Mouse (Mus musculus) cerebellum, adult 18-20 months (tissue): ENCODE measurements around the gene Gm10964.

Experiments used
- DNase-seq, 2 experiments: peaks; one replicate each; pipeline ENCODE4 v3.0.0; 2021

The Gm10964 gene

DNA sequence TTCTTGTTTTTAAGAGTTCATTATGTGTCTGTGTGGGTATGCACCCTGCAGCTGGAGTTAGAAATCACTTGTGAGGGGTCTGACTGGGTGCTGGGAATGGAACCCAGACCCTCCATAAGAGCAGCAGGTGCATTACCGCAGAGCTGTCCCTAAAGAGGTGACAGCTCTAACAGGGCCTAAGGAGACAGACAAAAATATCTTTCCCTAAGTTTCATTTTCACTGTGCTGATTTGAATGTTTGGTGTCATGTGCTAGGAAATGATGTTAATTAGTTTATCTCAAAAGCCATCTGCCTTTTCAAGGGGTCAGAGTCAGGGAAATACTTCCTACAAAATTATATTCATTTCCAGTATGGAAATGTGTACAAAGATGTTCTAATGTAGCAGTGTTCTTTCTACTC is at the start of gene Gm10964:
TSS of gene Gm10964 (plus strand) at position 38 of the 400 bp plus-strand sequence.
- DNase-seq: no peak

DNA sequence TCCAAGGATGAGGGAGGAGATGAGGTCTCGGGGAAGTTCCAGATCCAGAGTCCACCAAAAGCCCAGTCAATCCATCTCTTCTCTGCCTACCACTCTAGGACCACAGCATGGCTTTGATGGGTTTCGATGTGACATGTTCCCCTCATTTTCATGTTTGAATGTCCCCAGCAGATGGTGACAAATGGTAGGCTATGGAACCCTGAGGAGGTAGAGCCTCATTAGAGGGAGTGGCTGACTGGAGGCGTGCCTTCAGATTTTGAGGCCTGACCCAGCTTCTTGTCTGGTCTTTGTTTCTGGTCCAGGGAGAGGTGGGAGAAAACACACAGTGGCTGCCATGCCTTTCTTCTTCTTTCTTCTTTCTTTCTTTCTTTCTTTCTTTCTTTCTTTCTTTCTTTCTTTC is 48.7 kb upstream of the Gm10964 start:
- no peak for DNase-seq

DNA sequence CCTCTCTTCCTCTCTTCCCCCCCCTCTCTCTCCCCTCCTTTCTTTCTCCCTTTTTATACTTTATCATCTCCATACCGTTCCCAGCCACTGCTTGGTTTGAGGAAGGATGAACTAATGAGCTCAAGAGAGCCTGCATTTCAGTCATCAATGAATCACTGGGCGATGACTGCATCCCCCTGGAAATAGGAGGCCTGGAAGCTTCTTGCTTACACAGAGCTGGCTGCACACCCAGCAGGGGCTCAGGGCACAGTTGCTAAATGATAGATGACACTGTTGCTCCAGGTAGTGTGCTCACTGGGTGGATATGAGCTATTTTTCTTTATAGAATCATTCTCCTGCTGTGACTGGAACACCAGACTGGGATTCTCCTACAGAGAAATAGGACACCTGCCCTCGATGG is 43.6 kb upstream of the Gm10964 start:
- no peak for DNase-seq

DNA sequence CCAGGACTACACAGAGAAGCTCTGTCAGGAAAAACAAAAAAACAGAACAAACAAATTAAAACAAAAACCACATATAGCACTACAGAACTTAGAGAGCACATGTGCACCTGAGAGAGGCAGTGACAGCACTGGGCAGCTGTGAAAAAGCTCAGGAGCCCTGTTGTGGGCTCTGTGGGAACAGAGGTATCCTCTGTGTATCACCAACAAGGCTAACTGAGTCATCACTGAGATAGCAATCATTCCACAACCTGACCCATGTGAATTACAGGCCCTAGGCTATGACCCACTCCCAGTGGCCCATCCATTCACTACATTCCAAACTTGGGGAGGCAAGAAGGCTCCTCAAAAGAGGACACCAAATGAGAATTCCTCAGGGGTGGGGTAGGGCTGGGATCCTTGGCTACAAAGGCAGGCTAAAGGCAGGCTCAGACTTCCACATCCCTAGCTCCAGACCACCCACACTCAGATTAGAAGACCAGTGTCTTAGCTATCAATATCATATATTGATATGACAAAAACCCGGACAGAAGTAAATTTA is 42.7 kb upstream of the Gm10964 start:
- DNase-seq: no peak

DNA sequence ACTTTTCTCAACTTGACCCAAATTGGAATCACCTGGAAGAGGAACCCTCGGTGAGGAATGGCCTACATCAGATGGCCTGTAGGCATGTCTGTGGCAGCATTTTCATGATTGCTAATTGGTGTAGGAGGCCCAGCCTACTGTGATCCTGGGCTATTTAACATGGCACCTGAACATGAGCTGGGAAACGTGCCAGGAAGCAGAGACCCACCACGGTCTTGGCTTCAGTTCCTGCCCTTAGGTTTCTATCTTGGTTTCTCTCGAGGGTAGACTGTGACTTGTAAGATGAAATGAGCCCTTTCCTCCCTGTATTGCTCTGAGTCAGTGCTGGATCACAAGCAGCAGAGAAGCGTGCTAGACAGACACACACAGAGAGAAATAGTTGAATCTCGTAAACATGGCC is 34.5 kb upstream of the Gm10964 start:
- DNase-seq: no peak

DNA sequence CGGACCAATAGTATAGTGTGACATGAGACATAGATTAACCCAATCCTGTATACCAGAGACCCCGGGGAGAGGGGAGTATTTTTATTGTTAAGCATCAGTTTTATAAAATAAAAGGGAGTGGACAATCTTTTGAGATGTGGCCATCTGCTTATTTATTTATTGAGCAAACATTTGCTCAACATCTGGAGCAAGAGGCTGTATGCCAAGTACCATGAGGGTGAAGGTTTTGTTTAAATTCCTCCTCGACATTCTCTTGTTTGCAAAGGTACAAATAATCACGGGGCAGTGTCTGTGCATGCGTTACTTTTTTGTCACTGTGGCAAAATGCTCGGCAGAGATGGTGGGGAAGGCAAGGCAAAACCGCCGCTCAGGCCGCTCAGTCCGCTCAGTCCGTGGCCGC is 33.7 kb upstream of the Gm10964 start:
- no peak for DNase-seq

DNA sequence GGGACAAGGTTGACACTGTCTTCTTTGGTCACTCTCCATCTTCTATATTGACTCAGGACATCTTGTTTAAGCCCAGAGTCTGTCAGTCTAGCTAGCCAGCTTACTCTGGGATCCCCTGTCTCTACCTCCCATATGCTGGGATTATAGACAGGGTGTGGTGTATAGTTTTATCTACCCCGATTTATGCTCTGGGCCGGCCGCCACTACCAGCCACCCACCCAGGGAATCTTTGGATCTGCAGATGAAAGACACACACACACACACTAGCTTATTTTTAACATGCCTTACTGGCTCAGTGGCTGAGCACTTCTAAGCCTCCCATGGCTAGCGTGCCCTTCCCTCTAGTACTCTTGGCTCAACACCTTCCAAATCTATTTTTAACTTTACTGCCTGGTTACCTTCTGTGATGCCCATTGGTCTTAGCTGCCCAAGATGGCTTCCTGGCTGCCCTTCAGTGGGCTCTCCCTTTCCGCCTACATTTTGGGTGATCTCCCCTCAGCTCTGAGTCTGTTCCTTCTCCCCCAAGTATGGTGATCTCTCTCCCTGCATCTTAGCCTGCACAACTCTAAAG is 29.6 kb upstream of the Gm10964 start:
- no peak for DNase-seq

DNA sequence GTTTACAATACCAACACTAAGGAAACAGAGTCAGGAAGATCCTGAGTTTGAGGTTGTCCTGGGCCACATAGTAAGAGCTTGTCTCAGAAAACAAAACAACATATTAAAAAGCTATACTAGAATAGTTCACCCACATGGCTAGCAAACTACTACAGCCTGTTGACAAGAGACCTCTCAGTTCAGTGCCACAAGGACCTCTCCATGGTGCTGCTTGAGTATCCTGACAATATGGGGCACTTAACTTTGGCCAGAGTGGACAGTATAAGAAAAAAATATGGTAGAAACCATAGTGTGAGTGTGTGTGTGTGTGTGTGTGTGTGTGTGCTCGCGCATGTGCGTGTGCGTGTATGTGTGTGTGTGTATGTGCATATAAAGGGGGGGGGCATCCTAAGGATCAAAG is 27.0 kb upstream of the Gm10964 start:
- DNase-seq: no peak

DNA sequence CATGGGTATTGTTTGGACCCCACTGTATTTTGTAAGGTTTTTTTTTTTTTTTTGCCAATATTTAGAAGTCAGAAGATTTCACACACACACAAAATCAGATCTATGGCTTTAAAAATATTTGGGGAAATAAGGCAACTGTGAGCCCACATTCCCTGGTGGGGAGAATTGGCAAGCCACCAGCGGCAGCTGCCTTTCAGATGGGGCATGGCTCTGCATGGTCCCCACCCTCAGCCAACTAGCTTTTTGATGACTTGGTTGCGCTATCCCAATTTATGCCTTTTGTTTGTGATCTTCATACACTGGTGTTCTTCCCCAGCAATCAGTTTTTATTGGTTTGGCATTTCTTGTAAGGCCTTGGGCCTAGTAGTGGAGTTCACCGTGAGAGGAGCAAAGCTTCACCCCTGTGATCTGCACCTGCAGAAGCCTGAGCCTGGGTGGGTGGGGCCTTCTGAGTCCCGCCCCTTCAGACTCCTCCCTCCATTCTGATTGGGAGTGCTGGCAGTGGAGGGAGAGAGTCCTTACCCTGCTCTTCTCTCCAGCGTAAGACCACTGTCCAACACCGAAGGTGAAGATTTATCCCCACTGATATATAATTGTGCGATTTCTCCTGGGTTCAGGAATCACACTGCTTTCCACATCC is 24.8 kb upstream of the Gm10964 start:
- no peak for DNase-seq

DNA sequence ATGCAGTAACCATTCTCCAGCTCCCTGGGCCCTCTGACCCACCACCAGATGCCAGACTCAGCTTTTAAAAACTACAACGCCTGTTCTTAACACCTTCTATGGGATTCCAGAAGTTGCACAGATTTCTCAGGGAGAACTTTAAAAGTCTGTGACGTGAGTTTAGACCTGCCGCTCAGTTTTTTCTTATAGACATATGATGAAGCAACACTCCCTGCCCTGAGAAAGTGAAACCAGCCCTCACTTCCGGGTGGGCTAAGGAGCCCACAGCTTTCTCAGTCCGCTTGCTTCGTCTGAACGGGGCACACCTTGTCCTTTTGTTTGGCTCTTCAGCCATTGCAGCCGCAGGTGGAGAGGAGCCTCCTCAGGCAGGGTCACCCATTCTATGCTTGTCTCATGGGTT is 24.2 kb upstream of the Gm10964 start:
- DNase-seq: no peak

DNA sequence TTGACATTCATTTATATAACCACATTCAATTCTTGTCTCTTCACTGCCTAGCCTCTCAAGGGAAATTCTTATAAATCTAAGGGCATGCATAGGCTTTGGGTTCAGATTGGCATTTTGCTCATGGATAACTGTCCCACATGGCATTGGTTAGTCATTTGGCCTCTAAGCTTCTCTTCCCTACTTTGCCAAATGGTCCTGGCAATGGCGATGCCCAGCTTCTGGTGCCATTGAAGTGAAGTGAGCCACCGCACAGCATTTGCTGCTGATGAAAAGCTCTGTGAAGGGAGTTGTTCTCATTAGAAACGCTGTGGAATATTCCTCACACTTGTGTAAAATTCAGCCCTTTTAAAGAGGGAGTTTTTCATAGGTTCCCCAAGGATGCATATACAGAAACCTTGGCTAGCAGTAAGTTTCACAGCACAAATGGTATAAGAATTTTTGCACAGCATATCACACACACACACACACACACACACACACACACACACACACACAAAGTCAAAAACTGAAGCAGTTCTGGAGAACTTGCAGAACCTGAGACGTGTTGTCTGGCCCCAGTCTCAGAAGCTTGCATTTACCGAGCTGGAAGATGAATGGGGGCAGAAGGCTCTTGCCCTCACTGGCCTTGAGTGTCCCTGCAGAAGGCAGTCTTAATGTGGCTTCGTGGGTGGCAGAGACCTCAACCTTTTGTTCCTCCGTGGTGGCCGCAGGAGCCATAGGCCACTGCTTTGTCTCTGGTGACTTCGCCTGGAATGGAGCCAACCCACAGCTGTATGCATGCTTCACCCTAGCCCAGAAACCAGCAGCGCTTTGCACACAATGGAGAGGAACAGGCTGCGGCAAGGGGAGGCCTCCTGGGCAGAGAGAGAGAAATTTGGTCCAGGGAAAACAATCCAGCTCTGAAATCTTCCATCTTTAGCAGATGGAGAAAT is 23.1 kb upstream of the Gm10964 start:
- no peak for DNase-seq

DNA sequence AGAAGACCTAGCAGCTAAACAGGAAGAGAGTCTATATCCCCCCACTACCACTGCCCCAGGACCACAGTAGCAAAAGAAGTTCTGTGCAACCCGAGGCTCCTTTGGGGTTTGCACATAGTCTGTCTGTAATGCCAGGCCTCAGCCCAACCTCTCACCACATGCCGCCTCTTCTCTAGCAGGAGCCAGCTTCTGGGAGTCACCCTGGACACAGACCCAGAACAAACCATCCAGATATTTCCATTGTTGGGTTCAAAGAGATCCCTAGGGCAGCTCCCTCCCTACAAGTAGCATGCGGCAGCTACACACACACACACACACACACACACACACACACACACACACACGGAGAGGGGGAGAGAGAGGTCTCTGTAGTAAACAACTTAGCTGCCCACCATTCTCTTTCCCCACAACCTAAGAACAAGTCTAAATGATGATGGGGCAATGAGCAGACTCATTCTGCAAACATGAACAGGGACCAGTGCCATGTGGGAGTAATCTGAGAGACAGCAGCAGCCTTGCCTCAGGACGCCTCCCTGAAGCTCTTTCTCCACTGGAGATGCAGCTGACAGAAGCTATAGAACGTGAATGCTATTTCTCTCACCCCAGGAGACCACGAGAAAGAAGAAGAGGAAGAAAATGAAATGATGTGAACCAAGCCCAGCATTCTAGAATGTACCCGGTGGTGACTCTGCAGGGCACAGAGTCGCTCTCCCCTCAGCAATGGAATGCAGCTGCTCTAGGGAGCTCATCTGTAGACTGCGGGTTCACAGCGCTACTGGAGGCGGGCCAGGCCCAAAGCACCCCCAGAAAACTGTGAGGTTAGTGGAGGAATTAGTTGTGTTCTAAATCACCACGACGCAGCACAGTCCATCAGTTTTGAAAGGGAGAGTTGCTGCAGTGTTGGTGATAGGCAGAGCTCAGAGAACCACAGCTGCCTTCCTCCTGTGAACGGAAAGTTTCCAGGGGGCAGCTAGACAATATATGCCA is 22.1 kb upstream of the Gm10964 start:
- DNase-seq: no peak

DNA sequence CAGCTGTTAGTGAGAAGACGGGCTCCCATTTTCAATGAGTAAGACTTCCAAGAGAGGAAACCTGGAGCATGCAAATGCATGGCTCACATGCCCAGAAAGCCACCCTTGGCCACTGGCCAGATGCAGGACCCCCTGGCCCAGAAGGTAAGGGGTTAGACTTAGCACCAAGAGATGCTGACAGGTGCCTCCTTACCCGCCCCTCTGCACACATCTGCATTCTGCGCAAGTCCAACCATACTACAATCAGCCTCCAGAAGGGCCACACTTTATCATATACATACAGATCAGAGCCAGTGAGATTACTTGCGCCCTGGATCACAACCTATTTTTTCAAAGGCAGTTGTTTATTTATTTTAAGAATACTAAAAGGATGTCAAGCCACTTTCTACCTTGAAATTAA is 20.4 kb upstream of the Gm10964 start:
- no peak for DNase-seq

DNA sequence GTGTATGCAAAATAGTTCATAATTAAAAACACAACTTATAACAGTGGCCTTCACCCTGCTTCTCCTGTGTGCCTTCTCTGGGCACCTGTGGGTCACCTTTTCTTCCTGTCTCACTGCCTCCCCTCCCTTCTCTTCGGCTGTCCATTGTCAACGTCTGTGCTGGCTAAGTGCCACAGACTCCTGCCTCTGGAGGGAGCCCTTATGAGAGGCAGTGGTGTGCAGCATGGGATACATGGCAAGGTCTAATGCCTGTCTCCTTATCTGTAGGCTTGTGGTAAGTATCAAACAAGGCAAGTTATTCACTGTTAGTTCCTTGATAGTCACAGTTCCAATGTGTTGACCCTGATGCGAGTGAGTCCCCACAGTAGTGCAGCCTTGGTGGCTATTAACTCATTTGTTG is 15.0 kb upstream of the Gm10964 start:
- DNase-seq: no peak

DNA sequence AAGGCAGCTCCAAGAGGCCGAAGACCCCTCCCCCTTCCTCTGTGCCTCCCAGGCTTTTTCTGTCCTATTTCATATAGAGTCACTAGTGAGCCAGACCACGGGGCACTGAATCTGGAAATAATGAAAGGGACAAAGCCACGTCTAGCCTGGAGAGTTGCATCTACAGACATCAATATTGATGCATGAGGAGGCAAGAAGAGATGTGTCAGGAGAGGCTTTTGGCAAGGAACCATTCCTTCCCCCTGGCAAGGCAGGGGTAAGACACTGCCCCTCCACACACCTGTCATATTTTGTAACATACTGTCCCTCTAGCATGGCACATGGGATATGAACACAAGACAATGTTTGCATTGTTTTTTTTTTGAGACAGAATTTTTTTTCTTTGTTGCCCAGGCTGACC is 12.5 kb upstream of the Gm10964 start:
- DNase-seq: no peak

DNA sequence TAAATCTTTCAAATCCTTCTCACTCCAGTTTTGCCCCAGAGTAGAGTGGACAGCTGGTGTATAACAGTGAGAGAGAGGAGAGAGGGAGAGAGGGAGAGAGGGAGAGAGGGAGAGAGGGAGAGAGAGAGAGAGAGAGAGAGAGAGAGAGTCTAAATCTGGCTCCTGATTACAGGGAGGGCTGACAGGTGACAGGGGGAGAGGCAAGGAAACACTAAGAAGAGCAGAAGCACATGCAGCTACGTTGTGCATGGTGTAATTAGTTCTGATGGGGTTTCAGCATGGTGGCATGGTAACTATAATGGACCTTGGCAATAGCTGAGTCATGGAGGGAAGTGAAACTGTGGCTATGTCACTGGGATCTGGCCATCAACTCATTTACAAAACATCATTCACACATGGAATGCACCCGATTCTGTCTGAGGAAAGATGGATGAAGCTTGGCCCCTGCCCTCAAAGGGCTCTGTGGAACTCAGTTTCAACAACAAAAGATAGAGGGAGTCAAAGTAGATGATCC is 11.3 kb upstream of the Gm10964 start:
- DNase-seq: no peak

DNA sequence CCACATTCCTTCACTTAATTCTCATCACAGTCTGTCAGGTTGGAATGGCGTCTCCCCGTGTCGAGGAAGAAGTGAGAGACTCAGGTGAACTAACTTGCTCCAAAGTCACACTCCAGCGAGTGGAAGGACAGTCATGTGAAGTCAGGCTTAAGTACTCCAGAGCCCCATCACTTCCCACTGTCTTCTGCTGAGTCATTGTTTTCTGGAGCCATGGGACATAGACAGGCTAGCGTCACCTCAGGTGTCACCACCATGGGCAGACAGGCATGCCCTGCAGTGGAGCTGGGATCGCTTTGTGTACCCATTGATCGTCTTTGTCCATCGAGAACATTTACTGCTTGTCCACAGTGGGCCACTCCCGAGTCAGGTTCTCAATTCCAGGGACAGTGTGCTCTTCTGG is 9.3 kb upstream of the Gm10964 start:
- DNase-seq: no peak

DNA sequence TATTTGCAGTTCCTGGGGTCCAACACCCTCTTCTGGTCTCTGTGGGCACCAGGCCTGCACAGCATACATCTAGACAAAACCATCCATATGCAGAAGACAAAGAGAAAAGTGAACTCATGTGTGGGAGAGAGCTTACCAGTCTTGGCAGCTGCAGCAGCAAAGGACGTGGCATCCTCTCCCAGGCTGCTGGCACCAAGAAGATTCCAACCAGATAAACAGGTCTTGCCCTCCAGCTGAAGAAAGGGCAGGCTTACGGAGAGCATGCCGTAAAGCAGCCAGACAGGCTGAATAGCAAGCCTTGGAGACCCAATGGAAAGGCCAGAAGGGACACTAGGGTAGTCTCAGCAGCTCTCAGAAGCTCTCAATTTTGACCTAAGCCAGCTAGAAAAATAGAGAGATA is 7.0 kb upstream of the Gm10964 start:
- no peak for DNase-seq

DNA sequence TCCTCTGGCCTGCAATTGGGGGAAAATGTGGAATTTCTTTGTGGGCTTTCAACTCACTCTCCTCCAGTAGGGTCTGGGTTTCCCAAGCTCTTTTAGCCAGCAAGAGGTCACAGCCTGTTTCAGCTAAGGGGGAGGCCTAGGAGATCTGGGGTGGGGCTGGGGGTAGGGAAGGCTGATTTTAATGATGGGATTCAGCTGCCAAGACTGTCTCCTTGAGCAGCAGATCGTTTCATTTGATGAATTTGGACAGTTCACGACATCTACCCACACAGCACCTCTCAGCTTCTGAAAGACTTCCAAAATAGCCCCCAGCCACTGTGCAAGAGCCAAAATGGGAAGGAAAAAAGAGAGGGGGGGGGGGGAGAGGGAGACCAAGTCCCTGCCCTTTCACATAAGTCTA is 6.0 kb upstream of the Gm10964 start:
- no peak for DNase-seq

DNA sequence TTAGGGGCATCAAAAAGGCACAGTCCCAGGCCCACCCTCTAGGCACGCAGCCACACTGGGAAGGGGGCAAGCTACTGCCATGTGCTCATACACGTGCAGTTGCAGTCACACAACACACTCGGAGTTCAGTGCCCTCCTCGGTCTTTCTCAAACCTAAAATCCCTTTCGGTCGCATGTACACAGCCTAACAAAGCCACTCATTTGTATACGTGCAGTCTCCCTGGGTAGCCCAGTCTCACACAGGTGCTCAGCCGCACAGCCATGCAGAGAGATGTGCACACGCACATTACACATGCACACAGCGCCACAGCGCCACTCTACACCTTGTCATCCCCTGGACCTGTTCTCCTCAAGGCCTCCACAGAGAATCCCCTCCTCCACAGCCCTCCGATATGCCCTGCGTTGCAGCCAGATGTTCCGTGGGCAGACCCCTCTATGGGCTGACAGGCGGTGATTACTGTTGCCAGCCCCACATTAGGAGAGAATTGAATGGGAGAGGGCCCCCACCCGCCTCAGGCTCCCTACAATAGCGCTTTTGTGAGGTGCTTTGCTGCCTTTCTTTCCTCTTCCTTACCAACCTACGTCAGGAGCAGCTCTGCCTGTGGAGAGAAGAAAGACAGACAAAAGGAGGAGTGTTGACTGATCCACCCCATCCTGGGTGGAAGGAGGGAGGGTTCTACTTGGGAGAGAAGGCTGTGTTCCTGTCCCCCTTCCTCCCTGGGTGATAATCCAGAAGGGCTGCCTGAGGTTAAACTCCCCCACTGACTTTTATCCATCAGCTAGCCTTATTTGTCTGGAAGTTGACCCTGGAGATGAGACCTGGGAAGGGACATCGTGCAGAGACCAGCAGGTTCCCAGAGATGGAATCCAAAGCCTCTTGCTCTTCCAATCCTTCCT is 5.1 kb upstream of the Gm10964 start:
- peak; percentile 29 to 34 for DNase-seq
